Comparison of ENCODE assay signal across 9 mouse cellular contexts in genomic region chr16:93246825-93247224, GRCm38 (mm10).
DNase-seq lines count a peak whose midpoint lies in the region; ATAC-seq and TF ChIP-seq lines count a peak whose summit lies in the region.
"Had no signal": no experiment of that assay in that cellular context is flagged by ENCODE, and none has a peak within 500 bp of the region (broad histone marks: within the 10 kb centered on the region; RNA-seq: fewer than 3 reads in every experiment).

No protein-coding gene starts in this region.

- DNase-seq in left cerebral cortex, adult 18-20 months (ENCODE audit: low spot score in 2 of 2), result peak; percentile 9 to 41
- no peak for DNase-seq in left cerebral cortex, adult 11 months (ENCODE audit: low spot score)
- peak; percentile 6 for DNase-seq in brain, embryonic 18.5 days (ENCODE audit: low read depth, low spot score)
- peak; percentile 19 to 57 for DNase-seq in lung, postnatal 4 days
- DNase-seq in liver, postnatal 0 days, result no peak

- H3K4me3 ChIP-seq in liver, postnatal 0 days (ENCODE audit: low read depth, low read length), result no peak overlapping the region
- H3K4me3 ChIP-seq: heart, adult 2 months had no signal

- TF ChIP-seq EP300 in liver, postnatal 0 days (IDR thresholded peaks at IDR 0.05; ENCODE audit: low read depth), result no peak

- H3K36me3 ChIP-seq in liver, postnatal 0 days (replicated peaks; ENCODE audit: insufficient read depth, low read length), result no peaks in the 10 kb centered on the region

- no peak overlapping the region for H3K4me2 ChIP-seq in liver, postnatal 0 days (ENCODE audit: low read depth, low read length)

- WGBS in liver, postnatal 0 days (ENCODE audit: insufficient replicate concordance), result 28% methylated on average over 7 of the region's 7 CpGs

- no peaks in the 10 kb centered on the region for H3K4me1 ChIP-seq in liver, postnatal 0 days (ENCODE audit: insufficient read depth)

- no peak for TF ChIP-seq CTCF in liver, postnatal 0 days (IDR thresholded peaks at IDR 0.05; ENCODE audit: low read depth)

- H3K9ac ChIP-seq in liver, postnatal 0 days (replicated peaks), result no peak overlapping the region

- H3K27ac ChIP-seq in liver, postnatal 0 days (ENCODE audit: low read depth), result no peak overlapping the region
- H3K27ac ChIP-seq: heart, adult 2 months; macrophage had no signal

- no peaks in the 10 kb centered on the region for H3K9me3 ChIP-seq in liver, postnatal 0 days (ENCODE audit: low read length)

- no peaks in the 10 kb centered on the region for H3K27me3 ChIP-seq in liver, postnatal 0 days (ENCODE audit: insufficient read depth, low read length)

- ATAC-seq in frontal cortex, adult (ENCODE audit: low TSS enrichment), result peak; percentile 13; the same call in 1 of the 2 replicates
- ATAC-seq in monocyte, adult 5-6 weeks (replicated peaks; ENCODE audit: insufficient number of reproducible peaks, low FRiP score, low TSS enrichment, poor library complexity, severe bottlenecking), result no peak
- ATAC-seq in liver, postnatal 0 days, result no peak

Comparison
In these comparisons a context has a peak if more than half of its experiments do, and no peak if none do; other contexts are left out.
1. DNase-seq: peak in left cerebral cortex, adult 18-20 months (2 of 2), brain, embryonic 18.5 days (single experiment) and lung, postnatal 4 days (2 of 2); none in left cerebral cortex, adult 11 months (single experiment) and liver, postnatal 0 days (single experiment).